Comparison of ENCODE assay signal across 8 mouse cellular contexts in genomic region chr7:79274473-79275010, GRCm38 (mm10). TPM values are rescaled to one million over a fixed set of nuclear protein-coding genes. Genes with fewer than 3 reads are reported as not detected.
DNase-seq lines count a peak whose midpoint lies in the region; ATAC-seq lines count a peak whose summit lies in the region.

No protein-coding gene starts in this region.

- H3K4me2 ChIP-seq in lung, embryonic 16.5 days (ENCODE audit: low read depth, low read length): peak overlapping the region; percentile 68
- peak overlapping the region; percentile 94 for H3K4me2 ChIP-seq in forebrain, embryonic 13.5 days
- peak overlapping the region; percentile 80 for H3K4me2 ChIP-seq in limb, embryonic 11.5 days (ENCODE audit: low read depth, severe bottlenecking)
- peak overlapping the region; percentile 83 for H3K4me2 ChIP-seq in neural tube, embryonic 15.5 days

- no peaks in the 10 kb centered on the region for H3K9me3 ChIP-seq in lung, embryonic 16.5 days (ENCODE audit: control insufficient read depth, low read length)
- H3K9me3 ChIP-seq in forebrain, embryonic 13.5 days (replicated peaks): no peaks in the 10 kb centered on the region
- no peaks in the 10 kb centered on the region for H3K9me3 ChIP-seq in limb, embryonic 11.5 days (ENCODE audit: control insufficient read depth, low read length)
- H3K9me3 ChIP-seq in neural tube, embryonic 15.5 days (replicated peaks): no peaks in the 10 kb centered on the region

- H3K27me3 ChIP-seq in lung, embryonic 16.5 days (ENCODE audit: control insufficient read depth, insufficient read depth, low read depth, low read length): no peaks in the 10 kb centered on the region
- H3K27me3 ChIP-seq in forebrain, embryonic 13.5 days: no peaks in the 10 kb centered on the region
- H3K27me3 ChIP-seq in limb, embryonic 11.5 days (ENCODE audit: control insufficient read depth, insufficient read depth, low read length): no peaks in the 10 kb centered on the region
- H3K27me3 ChIP-seq in neural tube, embryonic 15.5 days (replicated peaks): no peaks in the 10 kb centered on the region

- H3K9ac ChIP-seq in lung, embryonic 16.5 days (ENCODE audit: low read length): peak overlapping the region; percentile 90
- H3K9ac ChIP-seq in forebrain, embryonic 13.5 days: peak overlapping the region; percentile 92
- no peak overlapping the region for H3K9ac ChIP-seq in limb, embryonic 11.5 days (ENCODE audit: low read length)
- H3K9ac ChIP-seq in neural tube, embryonic 15.5 days (replicated peaks): peak overlapping the region; percentile 93

- H3K4me1 ChIP-seq in lung, embryonic 16.5 days (replicated peaks; ENCODE audit: control insufficient read depth, insufficient read depth, low read length): peaks cover 43% of the 10 kb centered on the region
- H3K4me1 ChIP-seq in forebrain, embryonic 13.5 days: peaks cover 55% of the 10 kb centered on the region
- H3K4me1 ChIP-seq in limb, embryonic 11.5 days (ENCODE audit: control insufficient read depth, insufficient read depth, low read length): peaks cover 22% of the 10 kb centered on the region
- peaks cover 58% of the 10 kb centered on the region for H3K4me1 ChIP-seq in neural tube, embryonic 15.5 days

- ATAC-seq in lung, embryonic 16.5 days (ENCODE audit: low read depth): no peak
- no peak for ATAC-seq in forebrain, embryonic 13.5 days
- ATAC-seq in limb, embryonic 11.5 days (ENCODE audit: insufficient number of reproducible peaks, low FRiP score, low TSS enrichment, low read depth): no peak
- ATAC-seq in neural tube, embryonic 15.5 days (ENCODE audit: low FRiP score): no peak

- no peak for DNase-seq in lung, postnatal 4 days
- no peak for DNase-seq in limb, embryonic 11.5 days (ENCODE audit: low spot score)
- no peak for DNase-seq in thymus, adult 18-20 months
- no peak for DNase-seq in ovary, postnatal 36 days (ENCODE audit: low spot score)
- DNase-seq in spleen, postnatal 36 days (ENCODE audit: low spot score in 2 of 2): no peak

- no peaks in the 10 kb centered on the region for H3K36me3 ChIP-seq in lung, embryonic 16.5 days (ENCODE audit: control insufficient read depth, insufficient read depth, low read length)
- no peaks in the 10 kb centered on the region for H3K36me3 ChIP-seq in forebrain, embryonic 13.5 days (ENCODE audit: poor library complexity, severe bottlenecking)
- no peaks in the 10 kb centered on the region for H3K36me3 ChIP-seq in limb, embryonic 11.5 days (ENCODE audit: control insufficient read depth, insufficient read depth, low read length)
- H3K36me3 ChIP-seq in neural tube, embryonic 15.5 days: no peaks in the 10 kb centered on the region

- H3K27ac ChIP-seq in lung, embryonic 16.5 days (ENCODE audit: low read length): no peak overlapping the region
- no peak overlapping the region; the same call in 1 of the 2 replicates for H3K27ac ChIP-seq in forebrain, embryonic 13.5 days
- H3K27ac ChIP-seq in limb, embryonic 11.5 days (replicated peaks; ENCODE audit: low read depth, low read length): no peak overlapping the region
- peak overlapping the region; percentile 86 for H3K27ac ChIP-seq in neural tube, embryonic 15.5 days (replicated peaks)

- peak overlapping the region; percentile 93 for H3K4me3 ChIP-seq in lung, embryonic 16.5 days (ENCODE audit: low read length)
- H3K4me3 ChIP-seq in forebrain, embryonic 13.5 days: peak overlapping the region; percentile 83
- no peak overlapping the region for H3K4me3 ChIP-seq in limb, embryonic 11.5 days (ENCODE audit: low read depth, low read length)
- H3K4me3 ChIP-seq in neural tube, embryonic 15.5 days (replicated peaks): peak overlapping the region; percentile 80

- WGBS in lung, embryonic 16.5 days: 50% methylated on average over 8 of the region's 8 CpGs
- 72% methylated on average over 8 of the region's 8 CpGs for WGBS in forebrain, embryonic 13.5 days
- 81% methylated on average over 8 of the region's 8 CpGs for WGBS in limb, embryonic 11.5 days
- 75% methylated on average over 8 of the region's 8 CpGs for WGBS in neural tube, embryonic 15.5 days

RNA-seq across cellular contexts. Expression of gene Abhd2, which starts 1.5 kb away (rescaled TPM):
- 22.8 and 24.9 TPM in 2 replicates for polyA plus RNA-seq in lung, embryonic 16.5 days (2015; fragmentation: Nextera tagmentation; extraction: Ambion mirVana)
- 16.9 and 17.3 TPM in 2 replicates for polyA plus RNA-seq in forebrain, embryonic 13.5 days (2015; fragmentation: Nextera tagmentation; extraction: Ambion mirVana)
- 8.8 and 9.8 TPM in 2 replicates for polyA plus RNA-seq in limb, embryonic 11.5 days (2014; fragmentation: Nextera tagmentation; extraction: Ambion mirVana)
- 15.6 TPM in 2 replicates for polyA plus RNA-seq in neural tube, embryonic 15.5 days (2015; fragmentation: Nextera tagmentation; extraction: Ambion mirVana)
